Mouse (Mus musculus): ENCODE data around the gene Psenen.

Psenen gene

GRCm38 (mm10) chr7:30518325-30518724, 45.1 kb downstream of the Psenen start:
- DNase-seq (ENCODE audit: extremely low read depth, low read depth): no peak

- DNase-seq (ENCODE audit: extremely low read depth, low read depth): no peak
Observed at GRCm38 (mm10) chr7:30515003-30515760, 48.2 kb downstream of the Psenen start.

Data from MEL-GATA-1-ER (cell line).